Mouse (Mus musculus): ENCODE data around the gene Rho.

Rho gene

DNA sequence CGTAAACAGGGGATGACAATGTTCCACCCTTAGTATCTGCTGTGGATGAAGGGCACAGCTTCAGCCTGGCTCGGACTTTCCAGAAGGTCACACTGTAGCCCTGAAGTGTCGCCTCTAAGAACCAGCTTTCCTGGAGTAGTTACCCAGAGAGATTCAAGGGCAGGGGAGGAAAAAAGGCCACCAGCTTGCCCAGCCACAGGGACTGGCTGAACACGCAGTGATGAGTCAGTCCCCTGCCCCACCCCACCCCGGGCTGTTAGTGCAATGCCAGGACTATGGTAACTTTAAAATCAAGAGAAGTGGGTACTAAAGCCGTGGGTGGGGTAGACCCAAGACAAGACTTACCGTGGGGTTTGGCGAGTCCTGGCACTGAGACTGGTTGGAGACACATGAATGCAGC lies 44.1 kb downstream of the Rho start:
- DNase-seq (ENCODE audit: low read depth, low spot score): no peak

GRCm38 (mm10) chr6:115977810-115978209 lies 46.3 kb downstream of the Rho start:
- DNase-seq (ENCODE audit: low read depth, low spot score): no peak

DNA sequence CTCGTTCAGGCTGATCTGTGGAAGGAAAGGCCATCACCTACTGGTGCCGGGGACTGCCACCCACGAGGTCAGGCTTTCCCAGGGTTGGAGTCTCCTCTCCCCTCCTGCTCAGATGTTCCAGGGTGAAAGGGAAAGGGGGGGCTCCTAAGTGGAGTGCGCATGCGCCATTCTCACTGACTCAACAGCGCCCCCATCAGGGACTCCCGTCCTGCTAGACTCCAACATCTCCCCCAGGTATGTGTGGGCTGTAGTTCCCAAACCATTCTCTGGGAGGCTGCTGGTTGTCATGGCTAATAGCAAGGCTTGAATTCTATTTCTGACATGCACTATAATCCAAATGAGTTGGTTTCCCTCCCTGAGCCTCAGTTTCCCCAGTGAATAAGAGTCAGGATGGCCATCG lies 47.0 kb downstream of the Rho start:
- no peak for DNase-seq (ENCODE audit: low read depth, low spot score)

DNA sequence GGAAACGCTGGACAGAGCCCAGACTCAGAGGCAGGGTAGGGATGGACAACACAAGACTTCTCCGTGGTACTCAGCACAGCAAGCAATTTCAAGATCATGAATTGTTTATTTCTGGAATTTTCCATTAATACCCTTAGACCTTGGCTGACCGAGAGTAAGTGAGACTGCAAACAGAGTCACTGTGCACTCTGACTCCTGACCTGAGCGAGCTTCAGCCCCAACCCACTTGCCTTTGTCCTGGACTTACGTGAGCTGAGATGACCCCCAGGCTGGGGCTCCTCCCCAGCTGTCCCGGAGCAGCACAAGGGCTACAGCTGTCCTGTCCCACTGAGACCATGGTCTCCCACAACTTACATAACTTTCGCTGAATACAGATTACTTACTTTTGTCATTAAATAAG lies 51.3 kb downstream of the Rho start:
- DNase-seq (ENCODE audit: low read depth, low spot score): no peak

DNA sequence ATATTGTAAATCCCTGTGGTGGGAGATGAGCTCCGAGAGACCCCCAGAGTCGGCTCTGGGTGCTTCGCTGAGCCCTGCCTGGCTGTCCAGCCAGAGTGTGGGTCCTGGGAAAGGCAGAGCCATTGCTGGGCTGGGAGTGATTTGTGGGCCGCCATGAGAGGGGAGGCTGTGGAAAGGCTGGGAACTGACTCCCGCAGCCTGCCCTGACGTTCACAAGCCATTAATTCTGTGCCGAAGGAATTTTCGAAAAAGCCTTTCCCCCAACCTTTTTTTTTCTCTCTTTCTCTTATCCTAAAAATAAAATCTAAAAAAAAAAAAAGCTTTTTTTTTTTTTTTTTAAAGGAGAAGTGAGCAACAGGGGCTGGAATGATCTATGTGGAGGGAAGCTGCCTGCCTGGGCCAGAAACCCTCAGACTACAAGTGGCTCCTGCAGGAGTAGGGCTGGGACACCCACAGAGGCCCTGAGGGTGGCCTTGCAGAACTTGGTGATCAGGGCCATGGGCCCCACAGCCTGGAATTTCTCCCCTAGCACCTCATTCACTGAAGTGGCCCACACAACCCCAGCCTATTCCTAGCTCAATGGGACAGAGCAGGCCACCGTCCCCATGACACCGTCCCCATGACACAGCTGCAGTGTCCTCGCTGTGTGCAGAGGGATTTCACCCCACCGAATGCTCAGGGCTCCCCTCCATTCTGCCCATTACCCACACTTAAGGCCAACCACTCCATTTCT lies 51.9 kb downstream of the Rho start:
- DNase-seq (ENCODE audit: low read depth, low spot score): peak; percentile 34

DNA sequence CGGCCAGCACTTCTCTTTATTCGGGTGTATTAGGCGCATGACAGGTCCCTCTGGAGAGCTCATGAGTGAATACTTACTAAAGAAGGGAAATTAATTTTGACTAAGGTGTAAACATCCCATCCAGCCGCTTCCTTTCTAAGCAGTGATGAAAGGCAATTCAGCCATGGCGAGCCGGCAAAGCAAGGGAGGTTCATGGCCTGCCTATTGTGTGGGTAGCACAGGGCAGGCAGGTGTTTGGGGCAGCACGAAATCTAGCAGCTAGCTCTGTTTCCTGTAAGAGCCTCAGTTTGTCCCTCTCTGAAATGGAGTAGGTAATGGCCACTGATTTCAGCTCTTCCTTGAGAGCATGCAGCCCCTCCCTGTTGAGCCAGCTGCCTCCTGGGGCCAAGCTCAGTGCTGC lies 53.0 kb downstream of the Rho start:
- DNase-seq (ENCODE audit: low read depth, low spot score): no peak

GRCm38 (mm10) chr6:115985622-115986021 lies 54.1 kb downstream of the Rho start:
- no peak for DNase-seq (ENCODE audit: low read depth, low spot score)

- DNase-seq (ENCODE audit: low read depth, low spot score): peak; percentile 23
These were observed 55.0 kb downstream of the Rho start for GRCm38 (mm10) chr6:115986472-115987095.

- peak; percentile 47 for DNase-seq (ENCODE audit: low read depth, low spot score)
These were observed 55.7 kb downstream of the Rho start for GRCm38 (mm10) chr6:115987096-115987747.

- DNase-seq (ENCODE audit: low read depth, low spot score): no peak
These were observed 57.5 kb downstream of the Rho start for GRCm38 (mm10) chr6:115989032-115989431.

DNA sequence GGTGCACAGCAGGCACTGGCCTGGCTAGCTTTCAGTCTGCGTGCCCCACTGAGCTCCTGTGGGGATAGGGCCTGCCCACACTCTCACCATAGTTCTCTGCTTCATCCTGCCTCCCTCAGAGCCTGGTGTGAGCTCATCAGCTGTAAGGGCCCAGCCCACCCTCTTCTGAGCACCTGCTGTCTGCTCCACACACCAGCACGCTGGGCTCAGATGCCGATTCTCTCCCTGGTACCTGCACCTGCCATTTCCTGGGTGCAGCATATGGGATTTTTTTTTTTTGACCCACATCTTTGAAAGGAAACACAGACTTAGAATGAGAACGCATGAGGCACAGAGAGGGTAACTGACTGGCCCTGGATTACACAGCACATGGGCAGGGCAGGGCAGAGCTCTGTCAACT lies 58.1 kb downstream of the Rho start:
- DNase-seq (ENCODE audit: low read depth, low spot score): no peak

Measured in mesoderm, embryonic 11.5 days (tissue).